Mouse (Mus musculus) telencephalon, adult 2 months (tissue): ENCODE data around the gene Pou2f2.

Experiments used
- DNase-seq: peaks from one replicate; pipeline ENCODE4 v3.0.0-alpha.2; 2011; ENCODE audit warnings: low read depth, low spot score

Pou2f2 gene

GRCm38 (mm10) chr7:25179606-25180161 lies at the start of gene Pou2f2:
Pou2f2 (minus strand) TSS chr7:25179726.
- DNase-seq = peak; percentile 73

DNA sequence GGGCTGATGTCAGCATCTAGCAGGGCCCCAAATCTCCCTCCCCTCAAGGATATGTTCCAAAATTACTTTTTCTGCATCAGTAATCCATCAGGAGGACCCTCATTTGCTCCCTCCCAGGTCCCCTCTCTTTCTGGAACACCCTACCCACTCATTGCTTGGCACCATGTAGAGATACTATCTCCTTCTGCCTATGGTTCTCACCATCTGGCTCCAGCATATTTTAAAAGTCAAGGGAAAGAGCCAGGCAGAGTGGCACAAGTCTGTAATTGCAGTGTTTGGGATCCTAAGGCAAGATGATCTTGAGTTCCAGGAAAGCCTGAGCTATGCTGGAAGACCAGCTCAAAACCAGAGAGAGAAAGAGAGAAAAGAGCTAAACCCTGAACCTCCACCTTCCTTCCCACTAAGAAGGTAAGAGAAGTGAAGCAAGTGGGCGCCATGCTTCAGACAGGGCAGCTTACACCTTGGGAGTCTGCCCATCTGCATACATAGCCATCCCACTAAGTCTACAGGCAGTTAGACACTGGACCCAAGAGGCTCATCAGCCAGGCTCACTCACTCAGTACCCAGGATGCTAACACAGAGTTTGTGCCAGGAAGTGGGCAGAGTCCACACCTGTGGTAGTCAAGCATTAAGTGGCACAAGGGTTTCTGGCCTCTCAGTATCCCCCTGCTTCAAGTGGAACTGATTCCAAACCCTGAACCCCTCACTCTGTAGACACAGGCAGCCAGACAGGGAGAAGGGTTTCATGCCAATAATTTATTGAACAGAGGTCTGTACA lies 48.2 kb upstream of the Pou2f2 start:
- DNase-seq = no peak

GRCm38 (mm10) chr7:25222275-25222967 lies 42.9 kb upstream of the Pou2f2 start:
- DNase-seq = no peak

DNA sequence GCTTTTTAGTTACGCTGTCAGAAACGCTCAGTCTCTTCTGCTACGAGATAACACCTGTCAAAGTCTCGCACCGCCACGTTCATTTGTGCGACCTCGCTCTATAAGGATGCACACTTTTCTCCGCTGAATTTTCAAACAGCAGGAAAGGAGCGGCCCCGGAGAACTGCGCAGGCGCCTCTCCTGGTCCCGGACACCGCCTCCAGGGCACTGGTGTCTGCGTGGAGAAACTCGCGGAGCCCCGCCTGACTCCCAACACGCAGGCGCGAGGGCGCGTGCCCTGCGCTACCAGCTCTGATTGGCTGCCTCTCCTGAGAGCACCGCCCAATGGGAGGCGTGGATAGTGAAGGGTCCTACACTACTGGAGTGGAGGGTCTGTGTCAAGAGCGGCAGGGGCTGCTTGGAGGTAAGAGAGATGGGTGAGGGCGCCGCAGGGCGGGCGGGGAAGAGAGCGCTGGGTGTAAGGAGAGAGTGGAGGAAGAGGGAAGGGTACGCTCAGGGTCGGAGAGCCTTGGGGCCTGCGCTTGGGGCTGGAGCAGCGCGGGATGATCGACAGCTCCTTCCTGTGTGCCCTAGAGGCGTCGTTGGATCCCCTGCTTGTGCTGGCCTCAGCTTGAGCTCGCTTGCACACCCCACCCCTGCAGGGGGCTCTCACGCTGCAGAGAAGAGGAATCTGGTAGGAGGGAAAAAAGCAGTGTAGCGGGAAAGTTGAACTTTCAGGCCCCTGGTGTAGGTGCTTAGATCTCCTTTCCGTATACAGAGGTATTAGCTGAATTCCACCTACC lies 41.8 kb upstream of the Pou2f2 start, which contains the start of gene Zfp526:
Zfp526 (plus strand) TSS at position 324 of the 782 bp plus-strand sequence.
- DNase-seq = peak; percentile 96

DNA sequence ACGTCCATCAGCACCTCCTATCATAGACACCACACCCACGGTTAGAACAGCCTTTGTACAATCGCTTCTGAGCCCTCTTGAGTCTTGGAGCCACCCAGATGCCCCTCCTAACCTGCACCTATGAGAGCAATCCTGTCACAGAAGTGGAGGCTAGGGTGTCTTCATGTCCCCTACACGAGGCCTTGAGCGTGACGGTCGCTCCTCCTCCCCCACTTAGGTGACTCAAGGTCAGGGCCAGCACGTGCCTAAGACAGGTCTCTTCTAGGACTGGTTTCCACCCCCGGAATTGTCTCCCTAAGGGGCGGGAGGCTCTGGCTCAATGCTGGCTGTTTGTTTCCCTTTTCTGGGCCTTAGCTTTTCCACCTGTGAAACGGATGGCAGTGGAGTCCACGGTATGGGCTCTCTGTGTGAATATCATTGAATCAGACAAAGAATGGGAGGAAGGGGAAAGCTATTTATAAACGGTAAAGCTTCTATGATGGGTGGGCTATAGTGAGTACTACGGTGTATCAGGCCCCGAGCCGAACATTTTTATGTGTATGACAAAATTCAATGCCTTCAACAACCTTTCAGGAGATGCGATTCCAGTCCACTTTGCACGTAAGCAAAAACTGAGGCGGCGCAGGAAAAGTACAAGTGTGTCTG lies 41.1 kb upstream of the Pou2f2 start, which contains the start of gene Dedd2:
Dedd2 (minus strand) TSS at position 159 of the 645 bp plus-strand sequence.
- no peak for DNase-seq

DNA sequence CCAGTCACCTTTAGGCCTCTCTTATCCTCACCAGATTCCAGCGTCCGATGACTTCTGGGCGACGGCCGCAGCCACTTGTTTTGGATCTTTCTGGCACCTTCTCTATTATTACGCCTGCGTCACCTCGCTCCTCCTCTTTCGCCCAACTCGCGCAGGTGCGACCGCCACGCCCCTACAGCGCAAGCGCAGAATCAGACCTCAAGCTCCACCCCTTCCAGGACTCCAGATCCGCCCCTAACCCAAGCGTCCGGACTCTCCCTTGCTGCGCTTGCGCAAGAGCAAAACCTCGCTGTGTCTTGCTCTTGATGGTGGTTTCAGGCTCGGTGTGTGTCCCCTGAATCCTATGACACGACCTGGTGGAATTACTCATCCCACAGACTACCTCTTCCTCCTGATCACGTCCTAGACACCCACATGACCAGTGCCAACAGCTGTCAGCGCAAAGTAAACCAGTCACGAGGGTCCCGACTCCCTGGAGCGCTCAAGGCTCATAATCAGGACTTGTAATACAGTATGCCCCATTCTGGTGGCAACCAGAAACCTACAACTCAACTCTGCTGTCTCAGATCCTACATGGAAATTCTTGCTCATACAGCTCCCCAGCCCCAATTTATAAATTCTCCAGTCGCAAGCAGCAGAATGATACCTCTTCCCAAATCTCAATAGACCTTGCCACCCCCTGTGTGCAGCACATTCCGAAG lies 40.4 kb upstream of the Pou2f2 start:
- DNase-seq = peak; percentile 94

GRCm38 (mm10) chr7:25219416-25219750 lies 39.9 kb upstream of the Pou2f2 start:
- DNase-seq = no peak

DNA sequence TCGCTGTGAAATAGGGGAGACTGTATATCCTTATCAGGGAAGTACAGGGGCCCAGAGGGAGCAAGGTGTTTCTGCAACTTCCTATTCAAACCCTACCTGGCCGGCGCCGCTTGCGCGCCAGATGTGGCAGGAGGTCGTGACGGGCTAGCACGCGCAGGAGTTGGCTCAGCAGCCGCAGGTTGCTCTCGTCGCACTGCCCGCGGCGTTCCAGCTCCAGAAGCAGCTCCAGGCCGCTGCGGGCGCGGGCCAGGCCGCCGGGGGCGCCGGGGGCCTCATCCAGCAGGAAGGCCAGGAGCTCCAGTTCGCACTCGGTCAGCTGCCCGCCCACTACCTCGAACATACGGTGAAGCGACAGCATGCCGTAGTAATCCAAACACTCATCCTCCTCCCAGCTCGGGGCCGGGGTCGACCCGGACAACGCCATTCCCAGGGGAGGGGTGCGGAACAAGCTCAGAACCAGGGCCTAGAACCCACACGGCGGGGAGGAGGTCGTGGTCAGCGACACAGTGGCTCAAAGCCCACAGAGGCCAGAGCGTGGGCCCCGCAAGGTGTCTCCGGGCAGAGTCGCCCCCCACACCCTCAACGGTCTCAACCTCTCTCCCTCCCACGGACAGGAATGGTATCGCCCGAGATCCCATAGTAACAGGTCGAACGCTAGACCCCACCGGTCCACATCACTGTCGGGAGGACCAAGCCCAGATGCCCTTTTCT lies 39.3 kb upstream of the Pou2f2 start:
- DNase-seq = no peak

DNA sequence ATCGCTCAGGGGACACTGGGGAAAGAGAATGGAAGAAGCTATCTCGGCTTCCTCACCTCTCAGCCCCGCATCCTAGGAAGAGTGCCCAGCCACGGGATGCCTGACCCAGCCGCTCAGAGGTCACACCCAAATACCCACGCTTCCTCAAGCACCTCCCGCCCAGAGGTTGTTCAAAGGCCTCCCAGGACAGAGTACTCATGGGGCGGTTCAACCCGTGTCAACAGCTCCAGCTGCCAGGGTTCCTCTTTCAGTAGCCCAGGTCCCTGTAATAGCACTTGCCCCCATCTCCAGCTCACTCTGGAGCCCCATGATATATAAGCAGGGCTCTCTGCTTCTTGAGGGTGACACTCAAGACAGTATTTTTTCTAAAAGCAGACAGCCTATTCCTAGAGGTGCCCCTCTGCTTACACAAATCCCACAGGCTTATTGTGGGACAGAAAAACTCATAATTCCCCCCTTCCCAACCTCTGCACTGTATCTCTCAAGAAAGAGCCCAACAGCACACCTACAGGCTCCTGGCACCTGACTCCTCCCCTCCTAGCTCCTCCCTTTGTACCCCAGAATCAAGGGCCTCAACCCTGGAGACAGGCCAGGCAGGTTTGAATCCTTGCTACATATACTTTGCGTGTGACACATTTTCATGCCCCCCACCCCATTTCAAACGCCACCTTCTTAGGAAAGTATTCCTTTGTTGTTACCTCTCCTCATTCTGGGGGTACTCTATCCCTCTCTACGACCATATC lies 38.3 kb upstream of the Pou2f2 start:
- DNase-seq = no peak

DNA sequence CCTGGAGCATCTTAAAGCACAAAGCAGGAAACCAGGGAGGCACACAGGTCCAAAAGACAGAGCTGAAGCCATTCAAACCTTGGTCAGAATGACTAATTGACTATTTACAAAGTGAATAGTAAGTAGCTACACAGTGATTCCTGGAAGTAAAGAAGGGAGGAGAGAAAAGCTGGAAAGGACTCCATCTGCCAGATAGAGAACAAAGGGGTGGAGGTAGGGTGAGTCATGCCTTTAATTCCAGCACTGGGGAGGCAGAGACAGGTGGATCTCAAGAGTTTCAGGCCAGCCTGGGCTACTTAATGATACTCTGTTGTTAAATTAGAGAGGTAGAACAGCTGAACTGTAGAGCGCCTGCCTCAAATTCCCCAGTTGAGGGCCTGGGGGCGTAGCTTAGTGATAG lies 34.6 kb upstream of the Pou2f2 start:
- DNase-seq = no peak

DNA sequence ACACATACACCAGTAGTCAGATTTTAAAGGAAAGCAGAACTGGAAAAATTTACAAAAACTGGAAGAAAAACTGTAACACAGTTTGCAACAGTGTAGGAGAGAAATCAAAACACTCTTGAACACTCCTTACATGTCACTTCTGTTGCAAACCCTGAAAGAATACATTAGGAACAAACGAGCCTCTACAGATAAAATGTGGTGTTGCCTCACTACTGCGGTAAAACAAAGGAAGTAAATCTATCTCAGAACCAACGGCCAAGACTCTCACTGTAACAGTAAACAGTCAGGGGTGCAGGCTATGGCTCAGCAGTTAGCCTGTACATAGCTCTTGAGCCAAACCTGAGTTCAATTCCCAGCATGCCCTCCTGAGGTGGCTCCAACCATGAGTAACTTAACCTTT lies 33.6 kb upstream of the Pou2f2 start:
- DNase-seq = no peak

DNA sequence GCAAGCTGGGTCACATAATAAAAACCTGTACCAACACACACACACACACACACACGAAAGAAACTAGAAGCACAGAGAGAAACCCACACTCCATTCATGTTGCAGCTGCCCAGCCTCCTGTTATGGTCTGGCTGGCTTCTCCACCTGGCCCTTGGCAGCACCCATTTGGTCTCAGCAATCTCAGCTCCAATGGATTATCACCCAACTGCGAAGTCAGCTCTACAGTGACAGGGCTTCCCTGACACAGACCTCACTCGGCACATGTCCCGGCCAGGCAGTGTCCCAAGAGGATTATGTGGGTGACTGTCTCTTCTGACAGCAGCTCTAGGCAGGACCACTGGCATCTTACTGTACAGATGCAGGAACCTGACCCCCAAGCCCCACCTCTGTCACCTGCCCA lies 31.0 kb upstream of the Pou2f2 start:
- no peak for DNase-seq

DNA sequence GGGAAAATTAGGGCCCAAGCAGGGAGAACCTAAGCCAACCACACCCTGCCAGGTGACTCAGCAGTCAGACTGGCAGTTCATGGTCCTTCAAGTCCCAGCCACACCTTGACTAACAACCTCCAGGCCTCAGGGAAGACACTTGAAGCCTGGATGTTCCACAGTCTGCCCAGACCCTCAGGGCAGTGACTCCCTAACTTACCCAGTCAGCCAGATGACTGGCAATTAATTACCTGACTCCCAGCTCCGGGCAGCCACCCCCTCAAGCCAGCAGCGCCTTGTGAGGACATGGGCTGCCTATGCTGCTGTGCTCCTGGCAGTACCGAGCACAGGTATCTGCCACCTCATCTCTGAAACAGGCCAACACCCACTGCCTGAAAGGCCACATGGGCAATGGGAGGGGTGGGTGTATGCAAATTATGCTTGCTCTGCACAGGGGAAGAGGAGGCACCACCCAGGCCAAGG lies 29.7 kb upstream of the Pou2f2 start:
- DNase-seq = no peak

- no peak for DNase-seq
Measured at GRCm38 (mm10) chr7:25206094-25206830, 26.7 kb upstream of the Pou2f2 start.

DNA sequence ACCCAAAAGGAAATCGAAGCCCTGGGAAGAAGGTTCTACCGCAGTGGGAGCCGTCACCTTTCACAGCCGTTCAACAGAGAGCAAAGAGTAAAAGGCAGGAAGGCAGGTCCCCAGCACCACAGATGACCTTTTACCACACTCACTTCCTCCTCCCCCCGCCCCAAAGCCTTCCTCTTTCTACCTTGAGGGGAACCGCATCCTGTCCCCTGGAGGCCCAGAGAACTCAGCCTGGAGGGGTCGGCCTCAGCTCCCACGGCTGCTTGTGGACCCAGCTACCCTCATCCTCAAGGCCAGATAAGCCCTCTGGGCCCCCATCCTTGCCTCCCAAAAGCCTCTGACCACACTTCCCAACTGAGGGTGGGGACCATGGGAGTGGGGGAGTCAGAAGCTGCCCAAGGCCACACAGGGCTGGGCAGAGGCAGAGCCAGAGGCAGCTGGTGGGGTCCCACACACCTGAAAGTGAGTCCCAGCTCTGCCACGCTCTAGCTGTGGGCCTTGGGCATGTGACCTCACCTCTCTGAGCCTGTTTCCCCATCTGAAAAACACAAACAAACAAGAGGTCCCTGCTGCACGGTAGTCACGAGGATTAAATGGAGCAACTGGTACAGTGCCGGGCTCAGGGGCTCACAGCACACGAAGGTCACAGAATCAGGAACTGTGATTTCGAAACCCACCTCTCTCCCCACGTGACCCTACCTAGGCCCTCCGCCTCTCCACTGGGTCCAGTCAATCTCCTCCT lies 26.0 kb upstream of the Pou2f2 start:
- DNase-seq = no peak

GRCm38 (mm10) chr7:25203624-25204023 lies 24.1 kb upstream of the Pou2f2 start:
- no peak for DNase-seq

GRCm38 (mm10) chr7:25197384-25198018 lies 18.0 kb upstream of the Pou2f2 start:
- no peak for DNase-seq
